Mouse (Mus musculus) embryonic facial prominence, embryonic 14.5 days (tissue): ENCODE results near the gene Spa17. TPM values are rescaled to one million over a fixed set of nuclear protein-coding genes. Genes with fewer than 3 reads are reported as not detected.

ENCODE experiments used
- polyA plus RNA-seq: library from polyadenylated mRNA; unstranded; fragments of >200 nt; fragmentation: Nextera tagmentation; extraction: Ambion mirVana; gene quantifications from 2 replicates; pipeline ENCODE4 v1.2.1, GENCODE M21; 2014

Spa17 gene
- polyA plus RNA-seq, 1 experiment from 2014 or later: 10.2 TPM

Other genes starting within 250 kb of the Spa17 start
- 0.14 and 0.17 TPM in 2 replicates for gene Hepacam, start 246.4 kb downstream of the Spa17 start, polyA plus RNA-seq
- 10.8 and 12.4 TPM in 2 replicates for gene Robo4, start 211.8 kb downstream of the Spa17 start, polyA plus RNA-seq
- gene Robo3, start 180.5 kb downstream of the Spa17 start, polyA plus RNA-seq: 0.08 and 0.15 TPM in 2 replicates
- gene Msantd2, start 124.4 kb downstream of the Spa17 start, polyA plus RNA-seq: 24.9 and 25.0 TPM in 2 replicates
- 52.0 and 54.0 TPM in 2 replicates for gene Esam, start 85.6 kb downstream of the Spa17 start, polyA plus RNA-seq
- gene Vsig2, start 74.5 kb downstream of the Spa17 start, polyA plus RNA-seq: 1.2 and 1.5 TPM in 2 replicates
- gene Nrgn, start 60.8 kb downstream of the Spa17 start, polyA plus RNA-seq: 7.0 and 8.8 TPM in 2 replicates
- 13.4 and 13.9 TPM in 2 replicates for gene Siae, start 58.0 kb downstream of the Spa17 start, polyA plus RNA-seq
- gene Tbrg1, start 43.6 kb upstream of the Spa17 start, polyA plus RNA-seq: 197 and 214 TPM in 2 replicates
- 39.9 and 57.4 TPM in 2 replicates for gene Panx3, start 55.5 kb upstream of the Spa17 start, polyA plus RNA-seq
- not detected in 2 replicates for gene Olfr160, start 102.5 kb upstream of the Spa17 start, polyA plus RNA-seq
- 0.14 and 0.25 TPM in 2 replicates for gene Olfr874, start 131.4 kb upstream of the Spa17 start, polyA plus RNA-seq
- gene Olfr875, start 158.1 kb upstream of the Spa17 start, polyA plus RNA-seq: 0.11 TPM in 1 of 2 replicates, not detected in the other
- gene Olfr876, start 189.3 kb upstream of the Spa17 start, polyA plus RNA-seq: 0.13 TPM in 1 of 2 replicates, not detected in the other
- 0.07 TPM in 1 of 2 replicates, not detected in the other for gene Olfr877, start 240.5 kb upstream of the Spa17 start, polyA plus RNA-seq